Mouse (Mus musculus): ENCODE data around the gene Fxyd6. TPM values are rescaled to one million over a fixed set of nuclear protein-coding genes. Genes with fewer than 3 reads are reported as not detected.

Fxyd6 gene
- total RNA-seq, 2 experiments from 2014 or later = 222 to 224 TPM

Other genes starting within 250 kb of the Fxyd6 start
- under 1 TPM; 0.60 to 0.66 TPM for gene Scn4b, start 231.8 kb upstream of the Fxyd6 start, total RNA-seq (2021)
- under 1 TPM in 1 of 2 experiments, not detected in 1; 0.36 TPM for gene BC049352, start 188.2 kb upstream of the Fxyd6 start, total RNA-seq (2021)
- not detected for gene Tmprss4, start 166.1 kb upstream of the Fxyd6 start, total RNA-seq (2021)
- gene Il10ra, start 101.0 kb upstream of the Fxyd6 start, total RNA-seq (2021) = 1 to 10 TPM; 2.4 to 2.5 TPM
- gene Tmprss13, start 51.1 kb upstream of the Fxyd6 start, total RNA-seq (2021) = under 1 TPM; 0.20 to 0.23 TPM
- gene Fxyd2, start 29.5 kb downstream of the Fxyd6 start, total RNA-seq (2021) = 1 to 10 TPM; 2.4 to 4.8 TPM
- 1 to 10 TPM in 1 of 2 experiments, under 1 TPM in 1; 0.50 to 1.4 TPM for gene Dscaml1, start 56.4 kb downstream of the Fxyd6 start, total RNA-seq (2021)

Data from adrenal gland, postnatal 36 days (tissue).